Mouse (Mus musculus): ENCODE data around the gene Rdh1.

Gene Rdh1

DNA sequence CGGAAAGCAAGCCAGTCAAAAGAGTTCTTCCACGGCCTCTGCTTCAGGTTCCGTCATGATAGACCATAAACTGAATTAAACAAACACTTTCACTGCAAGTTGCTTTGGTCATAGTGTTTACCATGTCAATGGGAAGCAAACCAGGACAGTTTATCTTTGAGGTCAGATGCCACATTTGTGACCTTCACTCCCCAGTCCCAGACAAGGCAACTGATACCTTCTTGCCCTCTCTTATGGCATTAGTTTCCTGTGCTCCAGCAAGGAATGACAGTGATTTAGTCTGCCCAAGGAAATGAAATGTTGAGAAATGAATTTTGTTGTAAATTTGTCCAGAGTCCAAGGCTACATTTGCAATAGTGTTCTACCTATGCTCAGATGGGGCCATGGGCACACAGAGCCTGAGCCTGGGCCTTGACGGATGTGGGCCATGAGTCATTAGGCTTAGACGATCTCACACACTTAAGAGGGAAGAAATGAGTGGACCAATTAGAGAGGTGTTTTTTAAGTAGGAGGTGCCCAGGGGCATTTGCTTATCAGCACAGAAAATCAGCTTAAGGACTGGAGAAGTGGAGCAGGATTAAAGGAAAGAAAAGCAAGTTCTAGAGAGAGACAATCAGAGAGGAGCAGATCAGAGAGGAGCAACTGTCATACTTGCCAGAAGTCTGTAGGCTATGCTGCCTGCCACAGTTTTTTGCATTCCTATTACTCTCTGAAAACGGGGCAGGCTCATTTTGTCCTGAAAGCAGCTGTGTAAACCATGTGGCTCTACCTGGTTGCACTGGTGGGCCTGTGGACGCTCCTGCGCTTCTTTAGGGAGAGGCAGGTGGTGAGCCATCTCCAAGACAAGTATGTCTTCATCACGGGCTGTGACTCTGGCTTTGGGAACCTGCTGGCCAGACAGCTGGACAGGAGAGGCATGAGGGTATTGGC is at the start of gene Rdh1, which contains the start of gene Rdh16f1:
Gene Rdh1, plus strand, starts transcription at position 541 of the 930 bp plus-strand sequence.
Gene Rdh16f1, plus strand, starts transcription at position 607 of the 930 bp plus-strand sequence.
- DNase-seq (ENCODE audit: low read depth, low spot score), result no peak

DNA sequence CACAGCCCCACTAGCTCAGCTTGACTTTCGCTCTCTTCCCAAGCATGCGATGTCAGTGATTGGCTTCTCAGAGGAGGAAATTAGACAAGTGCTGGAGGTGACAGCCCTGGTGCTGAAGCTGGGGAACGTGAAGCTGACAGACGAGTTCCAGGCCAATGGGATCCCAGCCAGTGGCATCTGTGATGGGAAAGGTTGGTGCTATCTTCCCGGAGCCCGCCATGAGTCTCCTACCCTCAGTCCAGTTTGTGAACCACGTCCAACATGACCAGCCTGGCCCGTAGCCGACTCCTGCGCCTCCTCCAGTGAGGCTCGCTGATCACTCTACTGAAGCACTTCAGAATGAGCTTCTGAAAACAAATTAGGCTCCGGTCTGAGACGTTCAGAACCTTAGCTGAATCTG is 49.2 kb upstream of the Rdh1 start:
- no peak for DNase-seq (ENCODE audit: low read depth, low spot score)

DNA sequence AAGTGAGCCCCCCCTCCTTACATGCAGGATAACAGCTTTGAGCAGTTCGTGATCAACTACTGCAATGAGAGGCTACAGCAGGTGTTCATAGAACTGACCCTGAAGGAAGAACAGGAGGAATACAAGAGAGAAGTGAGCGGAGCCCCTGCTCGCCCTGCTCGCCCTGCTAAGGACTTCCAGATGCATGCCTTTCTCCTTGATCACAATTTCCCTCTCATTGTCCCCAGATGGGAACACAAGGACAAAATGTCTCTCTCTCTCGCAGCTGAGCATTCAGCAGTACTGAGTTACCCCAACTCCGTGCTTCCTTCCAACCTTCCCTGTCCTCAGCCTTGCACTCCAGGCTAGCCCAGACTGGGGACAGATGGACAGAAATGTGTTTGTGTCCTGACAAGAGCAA is 46.8 kb upstream of the Rdh1 start:
- no peak for DNase-seq (ENCODE audit: low read depth, low spot score)

DNA sequence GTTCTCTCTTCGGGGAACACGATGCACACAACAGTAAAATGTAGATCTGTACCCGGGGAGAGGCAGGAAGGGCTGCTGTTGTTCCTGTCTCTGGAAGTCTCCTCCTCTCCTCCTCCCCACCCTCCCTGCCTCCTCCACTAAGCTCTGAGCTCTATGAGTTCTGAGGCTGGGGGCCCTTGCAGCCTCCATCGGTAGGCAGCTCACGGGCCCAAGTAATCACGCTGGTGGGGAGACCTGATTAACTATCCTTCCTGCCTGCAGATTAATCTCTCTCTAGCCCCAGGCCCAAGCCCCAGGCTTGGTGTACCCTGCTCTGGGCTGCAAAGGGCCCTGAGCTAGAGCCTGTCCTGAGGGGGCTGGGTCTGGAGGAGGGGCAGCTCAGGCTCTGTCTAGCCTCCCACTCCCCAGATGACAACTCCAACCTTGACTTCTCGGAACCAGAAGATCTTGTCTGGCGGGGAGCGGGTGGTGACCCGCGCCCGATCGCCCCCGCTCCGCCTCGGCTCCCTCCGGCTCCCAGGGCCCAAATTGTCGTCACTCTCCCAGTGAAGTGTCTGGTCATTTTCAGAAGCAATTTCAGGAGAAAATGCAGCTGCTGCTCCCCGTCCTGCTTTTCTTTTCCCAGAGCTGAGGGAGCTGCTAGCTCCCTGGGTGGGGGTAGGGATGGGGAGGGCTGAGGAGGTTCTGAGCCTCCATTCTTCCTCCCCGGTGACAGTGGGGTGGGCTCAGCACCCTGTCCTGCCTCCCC is 37.7 kb upstream of the Rdh1 start:
- DNase-seq (ENCODE audit: low read depth, low spot score), result no peak

DNA sequence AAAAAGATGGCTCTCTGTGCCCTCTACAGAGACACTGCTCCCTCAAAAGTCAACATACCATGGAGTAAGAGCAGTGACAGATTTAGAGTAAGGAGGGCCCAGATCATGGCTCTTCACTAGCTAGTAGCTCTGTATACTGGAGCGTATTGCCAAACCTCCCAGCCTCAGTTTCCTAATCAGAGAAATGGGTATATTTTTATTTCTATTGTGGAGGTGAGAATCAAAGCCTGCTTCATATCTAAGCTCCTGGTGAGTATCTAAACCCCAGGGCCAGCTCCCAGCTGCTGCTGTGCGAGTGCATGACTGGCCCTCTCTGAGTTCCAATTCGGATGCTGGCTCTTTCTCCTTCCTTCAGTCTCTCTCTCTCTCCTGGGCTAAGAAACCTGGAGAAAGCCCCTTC is 35.3 kb upstream of the Rdh1 start, which contains the start of gene Tac2:
Gene Tac2, plus strand, starts transcription at position 301 of the 400 bp plus-strand sequence.
- DNase-seq (ENCODE audit: low read depth, low spot score), result no peak

DNA sequence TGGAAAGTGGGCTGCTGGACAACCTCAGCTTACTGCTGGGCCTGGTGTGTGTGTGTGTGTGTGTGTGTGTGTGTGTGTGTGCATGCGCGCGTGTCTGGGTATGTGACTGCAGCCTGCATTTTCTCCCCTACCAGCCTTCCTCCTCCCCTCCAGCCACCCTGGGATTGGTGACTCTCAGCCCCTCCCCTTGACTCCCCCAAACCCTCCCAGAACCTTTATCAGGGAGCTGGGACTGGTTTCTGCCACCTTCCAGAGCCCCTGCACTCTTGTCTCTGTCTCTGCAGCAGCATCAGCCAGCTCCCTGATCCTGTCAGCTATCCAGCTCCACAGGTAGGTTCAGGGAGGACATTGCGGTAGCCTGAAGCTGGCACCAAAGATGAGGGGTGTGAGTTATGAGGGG is 34.4 kb upstream of the Rdh1 start:
- no peak for DNase-seq (ENCODE audit: low read depth, low spot score)

DNA sequence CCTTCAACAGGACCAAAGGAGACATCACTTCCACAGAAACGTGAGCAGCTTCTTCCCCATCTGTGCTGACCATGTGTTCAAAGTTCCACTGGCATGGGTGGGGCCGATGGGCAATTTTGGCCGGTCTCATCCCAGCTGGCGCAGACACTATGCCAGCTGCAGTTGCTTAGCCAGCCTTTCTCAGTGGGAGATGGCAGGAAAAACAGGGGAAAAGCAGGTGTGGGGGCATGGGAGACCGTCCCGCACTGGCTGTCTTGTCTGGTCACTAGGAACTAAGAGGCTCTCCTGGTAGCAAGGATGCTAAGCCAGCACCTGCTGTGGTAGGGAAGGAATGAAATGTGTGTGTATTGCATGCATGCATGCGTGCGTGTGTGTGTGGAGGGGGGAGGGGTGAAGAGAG is 31.1 kb upstream of the Rdh1 start:
- no peak for DNase-seq (ENCODE audit: low read depth, low spot score)

DNA sequence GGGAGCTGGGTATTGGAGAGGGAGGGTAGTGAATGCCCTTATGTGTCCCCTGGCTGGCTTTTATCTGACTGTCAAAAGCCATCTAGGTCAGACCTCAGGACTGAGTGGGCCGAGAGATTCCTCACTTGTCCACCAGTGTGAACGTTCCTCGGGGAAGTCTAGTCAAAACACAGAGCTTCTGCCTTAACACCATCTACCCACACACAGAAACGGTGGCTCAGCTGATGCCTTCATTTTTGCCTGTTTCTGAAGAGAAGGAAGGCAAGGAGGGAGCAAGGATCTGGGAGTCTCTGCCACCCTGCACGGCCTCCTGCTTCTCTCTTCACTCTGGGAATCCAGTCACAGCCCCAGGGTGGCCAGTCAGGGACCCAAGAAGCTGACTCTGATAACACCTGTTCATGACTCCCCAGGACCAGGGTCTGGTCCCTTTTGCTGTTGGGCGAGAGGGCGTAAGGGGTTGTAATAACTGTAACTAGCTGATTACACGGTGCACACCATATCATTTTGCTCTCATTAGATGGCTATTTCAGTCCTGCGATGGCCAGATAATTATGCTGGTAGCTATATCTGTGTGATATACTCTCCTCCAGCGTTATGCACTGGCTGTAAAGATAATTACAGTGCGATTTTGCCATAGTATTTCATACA is 29.1 kb upstream of the Rdh1 start:
- no peak for DNase-seq (ENCODE audit: low read depth, low spot score)

DNA sequence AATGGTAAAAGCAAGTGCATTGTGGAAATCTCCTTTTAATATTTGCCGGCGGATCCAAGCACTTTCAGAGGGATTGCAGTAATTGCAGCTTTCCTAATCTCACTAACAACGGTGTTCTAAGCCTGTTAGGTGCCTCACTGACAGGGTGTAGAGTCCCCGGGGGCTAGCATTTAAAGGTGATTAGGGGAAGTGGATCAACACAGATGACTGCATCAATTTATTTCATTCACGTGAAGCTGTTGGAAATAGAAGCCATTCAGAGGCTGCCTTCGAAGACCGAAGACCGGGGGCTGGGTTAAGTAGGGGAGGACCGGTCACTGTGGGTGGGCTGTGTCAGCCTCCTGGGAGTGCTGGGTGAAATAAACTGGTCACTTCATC is 28.6 kb upstream of the Rdh1 start:
- no peak for DNase-seq (ENCODE audit: low read depth, low spot score)

DNA sequence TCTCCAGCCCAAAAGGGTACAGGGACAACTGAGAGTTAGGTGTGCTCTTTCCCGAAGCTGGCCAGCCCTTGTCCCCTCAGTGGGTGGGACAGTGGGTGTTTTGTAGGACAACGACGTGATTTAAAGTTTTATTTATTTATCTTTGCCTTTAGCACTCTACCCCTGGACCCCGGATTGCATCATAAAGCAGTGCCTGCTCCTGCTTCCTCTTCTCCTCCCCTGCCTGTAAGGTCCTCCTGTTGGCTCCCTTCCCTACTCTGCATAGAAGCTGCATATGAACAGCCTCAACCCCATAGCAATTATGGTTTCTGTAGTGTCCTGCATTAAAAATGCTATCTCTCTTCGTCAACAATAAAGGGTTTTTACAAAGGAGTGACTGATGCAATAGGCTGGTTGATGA is 28.1 kb upstream of the Rdh1 start:
- DNase-seq (ENCODE audit: low read depth, low spot score), result no peak

DNA sequence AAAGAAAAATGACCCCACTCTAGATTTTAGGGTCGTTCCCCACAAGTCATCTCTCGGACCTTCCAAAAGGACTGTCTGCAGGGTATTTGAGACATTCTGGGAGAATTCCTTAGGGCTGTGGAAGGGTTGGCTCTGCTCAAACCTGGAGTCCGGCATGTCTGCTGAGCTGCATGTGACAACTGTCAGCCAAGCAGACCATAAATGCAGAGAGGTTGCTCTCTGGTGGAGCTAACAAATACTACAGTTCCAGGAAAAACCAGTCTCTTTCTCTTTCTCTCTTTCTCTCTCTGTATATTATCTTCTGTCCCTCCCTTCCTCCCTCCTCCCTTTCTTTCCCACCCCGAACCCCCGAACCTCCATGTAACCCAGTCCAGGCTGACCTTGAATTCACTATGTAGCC is 25.1 kb upstream of the Rdh1 start:
- no peak for DNase-seq (ENCODE audit: low read depth, low spot score)

DNA sequence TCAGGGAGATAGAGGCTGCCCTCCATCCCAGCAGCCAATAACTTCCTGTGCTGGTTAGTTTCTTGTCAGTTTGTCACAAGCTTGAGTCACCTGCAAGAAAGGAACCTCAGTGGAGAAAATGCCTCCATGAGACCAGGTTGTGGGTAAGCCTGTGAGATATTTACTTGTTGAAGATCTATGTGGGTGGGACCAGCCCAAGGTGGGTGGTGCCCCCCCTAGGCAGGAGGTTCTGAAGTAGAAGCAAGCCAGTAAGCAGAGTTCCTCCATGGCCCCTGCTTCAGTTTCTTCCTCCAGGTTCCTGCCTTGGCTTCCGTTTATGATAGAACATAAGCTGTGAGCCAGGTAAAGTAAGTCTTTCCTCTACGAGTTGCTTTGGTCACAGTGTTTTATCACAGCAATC is 23.3 kb upstream of the Rdh1 start:
- no peak for DNase-seq (ENCODE audit: low read depth, low spot score)

DNA sequence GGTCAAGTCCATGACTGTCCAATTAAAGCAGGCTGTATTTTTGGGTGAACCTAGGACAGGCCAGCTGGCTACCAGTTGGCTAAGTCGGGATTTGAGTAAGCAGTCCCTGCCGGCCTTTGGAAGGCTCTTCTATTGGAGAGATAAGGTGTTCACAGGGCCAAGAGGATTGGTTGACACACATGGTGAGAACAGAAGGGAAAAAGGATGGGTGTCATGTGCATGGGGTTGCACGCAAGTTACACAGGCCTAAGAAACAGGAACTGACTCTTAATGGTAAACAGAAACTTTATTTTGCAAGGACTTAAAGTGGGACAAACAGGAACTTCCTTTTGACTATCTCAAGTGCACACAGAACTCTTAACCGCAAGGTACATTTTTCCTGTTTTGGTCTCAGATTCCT is 22.6 kb upstream of the Rdh1 start:
- no peak for DNase-seq (ENCODE audit: low read depth, low spot score)

DNA sequence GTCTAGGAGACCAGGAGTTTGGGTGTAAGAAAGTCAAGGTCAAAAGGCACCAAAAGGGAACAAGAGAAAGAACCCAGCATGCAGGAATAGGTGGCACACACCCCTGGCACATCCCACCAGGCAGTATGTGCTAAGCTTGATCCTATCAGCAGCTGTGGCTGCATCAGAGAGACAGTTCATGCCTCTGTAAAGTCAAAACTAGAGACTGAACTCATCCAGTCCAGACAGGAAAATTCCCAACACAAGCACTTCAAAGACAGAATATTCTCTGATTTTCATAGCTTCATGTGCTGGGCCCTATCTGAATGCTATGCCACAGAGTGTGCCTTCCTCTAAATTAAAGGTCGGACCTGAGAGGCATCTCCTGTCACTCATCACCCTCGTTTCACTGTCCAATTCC is 22.0 kb upstream of the Rdh1 start:
- DNase-seq (ENCODE audit: low read depth, low spot score), result no peak

DNA sequence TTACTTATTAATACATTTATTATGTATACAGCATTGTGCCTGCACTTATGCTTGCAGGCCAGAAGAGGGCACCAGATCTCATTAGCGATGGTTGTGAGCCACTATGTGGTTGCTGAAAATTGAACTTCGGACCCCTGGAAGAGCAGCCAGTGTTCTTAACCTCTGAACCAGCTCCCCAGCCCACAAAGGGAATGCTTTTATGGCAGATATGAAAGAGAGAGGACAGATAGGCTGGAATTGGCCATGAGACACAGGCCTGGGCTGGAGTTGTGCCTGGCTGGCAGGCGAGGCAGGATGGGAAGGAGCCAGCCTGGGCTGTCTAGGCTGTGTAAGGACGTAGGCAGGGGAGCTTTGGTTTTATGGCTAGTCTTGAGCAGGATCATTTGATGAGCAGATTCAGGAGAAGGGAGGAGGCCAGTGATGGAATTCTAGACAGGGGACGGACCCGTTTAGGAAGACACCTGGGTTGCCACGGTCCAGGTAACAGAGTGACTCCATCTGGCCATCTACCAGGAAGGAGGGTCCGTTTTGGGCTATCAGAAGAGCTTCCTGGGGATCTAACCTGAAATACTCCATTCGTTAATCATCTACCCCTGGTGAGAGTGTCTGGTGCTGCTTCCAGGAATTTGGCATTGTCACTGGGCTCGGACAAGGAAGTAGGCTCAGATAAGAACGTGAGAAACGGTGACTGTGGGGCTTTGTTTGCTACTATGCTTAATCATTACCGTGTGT is 21.2 kb upstream of the Rdh1 start:
- peak; percentile 38 for DNase-seq (ENCODE audit: low read depth, low spot score)

DNA sequence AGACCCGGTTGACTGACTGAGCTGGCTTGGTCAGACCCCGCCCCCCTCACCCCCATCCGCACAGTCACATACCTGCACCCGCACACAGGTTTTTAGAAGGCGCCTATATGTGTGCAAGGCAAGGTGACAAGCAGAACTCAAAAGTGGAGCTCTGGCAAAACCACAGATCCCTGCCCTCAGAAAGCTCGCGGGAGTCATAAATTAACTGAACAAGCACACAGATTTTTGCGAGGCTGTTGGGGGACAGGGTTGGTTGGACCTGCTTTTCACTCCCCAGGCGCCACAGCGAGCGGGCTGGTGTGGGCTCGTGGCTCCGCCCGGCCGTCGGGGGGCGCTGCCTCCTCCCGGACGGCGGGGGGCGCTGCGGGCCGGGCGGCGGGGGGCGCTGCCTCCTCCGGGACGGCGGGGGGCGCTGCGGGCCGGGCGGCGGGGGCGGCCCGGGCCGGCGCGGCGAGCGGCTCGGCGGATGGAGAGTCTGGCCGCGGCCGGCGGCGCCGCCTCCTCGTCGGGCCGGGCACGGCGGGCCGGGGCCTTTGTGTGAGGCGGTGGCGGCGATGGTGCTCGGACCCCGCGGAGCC is 20.3 kb upstream of the Rdh1 start, which contains the start of gene Zbtb39:
Gene Zbtb39, plus strand, starts transcription at position 456 of the 578 bp plus-strand sequence.
- peak; percentile 66 for DNase-seq (ENCODE audit: low read depth, low spot score)

DNA sequence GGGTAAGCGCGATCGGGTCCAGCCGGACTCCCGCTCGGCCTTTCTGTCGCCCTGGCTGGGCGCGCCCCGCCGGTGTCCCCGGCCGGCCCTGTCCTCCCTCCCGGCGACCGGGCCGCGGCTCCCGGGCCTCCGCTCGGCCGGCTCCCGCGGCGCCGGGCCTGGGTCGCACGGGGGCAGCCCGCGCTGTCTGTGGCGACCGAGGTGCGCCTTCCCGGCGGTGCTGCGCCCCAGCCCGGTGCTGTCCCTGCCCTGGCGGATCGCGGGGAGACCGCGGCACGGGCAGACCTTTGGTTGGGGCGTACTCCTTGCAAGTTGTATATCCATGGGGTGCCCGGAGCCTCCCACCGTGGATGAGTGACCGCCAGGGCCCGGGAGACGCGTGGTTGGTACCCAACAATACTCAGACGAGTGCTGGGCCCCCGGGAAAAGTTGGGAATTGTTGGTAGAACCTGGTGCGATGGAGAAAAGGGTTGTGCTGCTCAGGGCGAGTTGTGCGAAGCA is 19.8 kb upstream of the Rdh1 start:
- DNase-seq (ENCODE audit: low read depth, low spot score), result peak; percentile 19

DNA sequence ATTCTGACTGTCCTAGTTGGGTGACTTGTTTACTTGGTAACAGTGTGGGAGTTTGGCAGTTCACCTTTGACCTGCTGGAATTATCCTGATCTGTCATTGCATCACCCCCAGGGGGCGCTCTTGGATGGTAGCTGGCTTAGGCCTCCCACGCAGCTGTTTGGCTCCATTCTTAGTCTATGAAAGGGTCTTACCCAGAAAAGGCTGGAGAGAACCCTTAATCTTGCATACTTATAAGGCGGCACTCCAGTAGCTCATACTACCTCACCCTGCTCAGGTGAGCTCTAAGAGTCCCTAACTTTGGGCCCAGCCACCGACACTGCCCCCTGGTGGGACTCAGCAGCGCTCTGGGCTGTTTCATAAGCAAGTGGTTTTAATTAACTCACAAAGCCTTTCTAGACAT is 14.9 kb upstream of the Rdh1 start:
- peak; percentile 7 for DNase-seq (ENCODE audit: low read depth, low spot score)

DNA sequence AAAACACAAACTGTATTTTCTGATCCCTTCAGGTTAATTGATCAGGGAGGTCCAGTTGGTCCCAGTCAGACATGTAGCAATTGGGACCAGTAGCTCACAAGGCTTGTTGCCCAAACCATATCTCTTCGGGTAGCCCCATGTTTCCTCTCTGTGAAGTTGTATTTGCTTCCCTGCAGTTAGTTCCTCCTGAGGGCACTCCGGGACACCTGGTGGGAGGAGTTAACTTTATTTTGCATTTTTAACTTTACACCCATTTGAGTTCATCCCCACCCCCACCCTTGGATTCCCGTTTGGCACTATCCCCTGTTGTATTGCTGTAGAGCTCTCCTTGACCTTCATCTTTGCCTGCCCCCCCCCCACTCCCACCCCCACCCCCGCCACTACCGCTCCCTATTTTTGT is 13.6 kb upstream of the Rdh1 start:
- no peak for DNase-seq (ENCODE audit: low read depth, low spot score)

DNA sequence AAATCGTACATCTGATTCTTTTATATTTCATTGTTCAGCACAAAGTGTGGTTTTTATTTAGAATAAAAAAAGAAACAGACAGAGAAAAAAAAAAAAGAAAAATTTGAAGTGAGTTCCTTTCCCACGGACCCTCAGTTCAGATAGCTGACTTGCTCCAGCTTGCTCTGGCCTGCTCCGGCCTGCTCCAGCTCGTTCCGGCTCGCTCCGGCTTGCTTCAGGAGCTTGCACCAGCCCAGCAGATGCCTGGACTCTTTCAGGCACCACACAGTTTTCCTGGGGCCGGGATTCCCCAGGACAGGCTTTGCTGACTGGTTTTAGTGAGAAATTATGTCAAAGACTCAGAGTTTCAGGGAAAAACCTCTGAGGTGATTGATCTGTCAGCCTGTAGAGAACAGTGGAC is 12.3 kb upstream of the Rdh1 start:
- no peak for DNase-seq (ENCODE audit: low read depth, low spot score)
